Mouse (Mus musculus) thymus, adult 2 months (tissue): Measurements from ENCODE around the gene Fli1. TPM values are rescaled to one million over a fixed set of nuclear protein-coding genes. Genes with fewer than 3 reads are reported as not detected.

ENCODE experiments used
- DNase-seq: peaks from one replicate; pipeline ENCODE4 v3.0.0; 2021
- H3K27ac ChIP-seq: fragments of 200-500 bp; 2 replicates; pipeline ENCODE4 v1.5.1; 2012; ENCODE audit warnings: low read length, control low read depth; ENCODE audit not compliant: control insufficient read depth, insufficient read depth
- H3K27me3 ChIP-seq: fragments of 200-500 bp; 2 replicates; pipeline ENCODE4 v1.6.1; 2012; ENCODE audit warnings: mild to moderate bottlenecking, low read length, moderate library complexity, mixed read lengths; ENCODE audit not compliant: control insufficient read depth, insufficient read depth
- H3K36me3 ChIP-seq: fragments of 200-500 bp; 2 replicates; pipeline ENCODE4 v1.6.1; 2012; ENCODE audit warnings: mild to moderate bottlenecking, low read length, moderate library complexity; ENCODE audit not compliant: control insufficient read depth, insufficient read depth
- H3K4me1 ChIP-seq: fragments of 200-500 bp; replicated peaks from 2 replicates; pipeline ENCODE4 v1.6.1; 2012; ENCODE audit warnings: low read length; ENCODE audit not compliant: control insufficient read depth, insufficient read depth
- H3K4me3 ChIP-seq: fragments of 200-500 bp; 2 replicates; pipeline ENCODE4 v1.5.1; 2012; ENCODE audit warnings: mild to moderate bottlenecking, low read length, control low read depth, moderate library complexity; ENCODE audit not compliant: control insufficient read depth, insufficient read depth
- CTCF ChIP-seq: fragments of 200-500 bp; IDR thresholded peaks from 2 replicates; pipeline ENCODE4 v1.5.1; 2012; ENCODE audit warnings: mild to moderate bottlenecking, control low read depth, low read length, moderate library complexity, borderline replicate concordance; ENCODE audit not compliant: control insufficient read depth, poor library complexity, insufficient read depth; ENCODE audit errors: extremely low read depth
- POLR2A ChIP-seq: fragments of 200-500 bp; IDR thresholded peaks from 2 replicates; pipeline ENCODE4 v1.6.1; 2012; ENCODE audit warnings: mild to moderate bottlenecking, low read length, control low read depth, moderate library complexity; ENCODE audit not compliant: control insufficient read depth, poor library complexity, insufficient read depth; ENCODE audit errors: extremely low read depth
- WGBS: fragments of 180-500 bp; shearing (Covaris S2); methylation state at CpG from one replicate; pipeline ENCODE4 v1.1.7; 2018; 5-methylcytosine and 5-hydroxymethylcytosine counted together
- polyA plus RNA-seq: library from polyadenylated mRNA; depleted of rRNA; stranded (reverse); fragments of >200 nt; gene quantifications from 2 replicates; pipeline ENCODE4 v1.2.3, GENCODE M21; 2012

The Fli1 gene
- polyA plus RNA-seq, 1 experiment: 28.5 TPM

DNA sequence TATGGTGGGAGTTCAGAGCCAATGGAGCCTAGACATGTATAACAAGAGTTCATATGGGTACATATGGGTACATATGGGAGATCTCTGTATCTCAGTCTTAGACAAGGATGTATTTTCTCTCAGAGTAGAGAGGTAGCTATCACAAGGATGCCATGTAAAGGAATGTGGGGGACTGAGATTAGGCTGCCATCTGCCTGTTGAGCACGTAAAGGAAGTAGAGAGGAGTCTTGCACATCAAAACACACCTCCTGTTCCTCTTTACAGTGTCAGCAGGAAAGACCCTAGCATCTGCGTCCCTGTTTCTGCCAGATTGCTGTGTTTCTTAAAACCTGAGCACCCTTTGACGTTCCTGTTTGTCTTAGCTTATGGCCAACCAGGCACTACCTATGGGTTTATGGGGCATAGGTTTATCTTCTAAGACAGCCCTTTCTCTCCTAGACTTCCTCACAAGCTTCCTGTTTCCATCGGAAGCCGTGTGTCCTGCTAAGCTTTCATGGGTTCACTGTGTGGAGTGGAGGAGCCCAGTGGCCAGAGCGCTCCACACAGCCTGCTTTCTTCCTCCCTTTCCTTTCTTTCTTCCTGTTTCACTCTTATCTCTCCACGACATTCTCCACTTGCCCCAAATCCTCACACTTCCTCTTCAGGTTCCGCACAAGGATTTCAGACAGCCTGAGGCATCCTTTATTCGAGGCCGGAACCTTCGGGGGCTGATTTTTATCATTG is 39.4 kb upstream of the Fli1 start:
- Histone ChIP-seq H3K4me3 (no peak overlapping the region), H3K4me1 (peaks cover 7% of the 10 kb centered on the region), H3K36me3 (no peaks in the 10 kb centered on the region), H3K27me3 (no peaks in the 10 kb centered on the region; the same call in 1 of the 2 replicates), H3K27ac (no peak overlapping the region)
- 12% methylated on average over 11 of the region's 11 CpGs for WGBS
- TF ChIP-seq CTCF (no peak), POLR2A (no peak)
- DNase-seq: peak; percentile 30

DNA sequence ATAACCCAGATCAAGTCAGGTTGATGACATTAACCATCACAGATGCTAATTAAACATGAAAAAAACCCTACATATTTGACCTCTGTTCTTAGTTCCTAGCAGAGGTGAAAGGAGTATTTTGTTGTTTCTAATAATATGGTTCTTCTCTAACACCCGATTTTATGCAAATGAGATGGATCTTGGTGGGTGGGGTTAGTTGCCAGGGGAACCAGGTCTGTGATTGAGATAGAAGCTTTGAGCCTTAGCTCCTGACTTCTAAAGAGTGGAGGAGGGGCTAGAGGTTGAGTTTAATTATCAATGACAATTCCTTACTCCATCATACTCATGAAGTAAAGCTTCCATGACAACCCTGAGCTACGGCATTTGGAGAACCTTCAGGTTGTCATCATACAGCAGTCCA is 35.8 kb upstream of the Fli1 start:
- no peak for DNase-seq
- Histone ChIP-seq H3K36me3 (no peaks in the 10 kb centered on the region), H3K27ac (no peak overlapping the region), H3K4me3 (no peak overlapping the region), H3K27me3 (no peaks in the 10 kb centered on the region), H3K4me1 (peaks cover 7% of the 10 kb centered on the region)
- WGBS: 95% methylated on average over 2 of the region's 2 CpGs
- no peak for TF ChIP-seq POLR2A
- no peak for TF ChIP-seq CTCF

DNA sequence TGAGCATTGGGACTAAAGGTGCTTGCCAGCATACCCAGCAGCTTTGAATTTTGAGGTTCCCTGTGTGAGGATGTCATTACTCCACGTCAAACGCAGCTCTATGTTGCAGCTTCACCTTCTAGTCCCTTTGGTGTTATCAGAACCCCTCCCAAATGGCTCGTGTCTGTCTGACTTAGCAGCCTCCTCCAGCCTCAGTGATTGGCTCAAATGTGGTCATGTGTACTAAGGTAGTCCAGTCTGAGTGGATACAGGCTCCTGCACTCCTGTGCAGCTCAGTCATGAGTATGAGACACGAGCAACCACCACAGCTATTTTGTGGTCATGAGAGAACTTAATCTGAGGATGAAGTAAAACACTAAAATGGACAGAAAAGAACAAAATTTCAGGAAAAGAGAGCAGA is 31.0 kb upstream of the Fli1 start:
- H3K4me3 ChIP-seq: no peak overlapping the region
- H3K36me3 ChIP-seq: no peaks in the 10 kb centered on the region
- WGBS: 81% methylated on average over 4 of the region's 4 CpGs
- H3K4me1 ChIP-seq: peaks cover 2% of the 10 kb centered on the region; the same call in 1 of the 2 replicates
- no peak overlapping the region for H3K27ac ChIP-seq
- no peaks in the 10 kb centered on the region for H3K27me3 ChIP-seq
- TF ChIP-seq CTCF (no peak), POLR2A (no peak)
- DNase-seq: no peak

DNA sequence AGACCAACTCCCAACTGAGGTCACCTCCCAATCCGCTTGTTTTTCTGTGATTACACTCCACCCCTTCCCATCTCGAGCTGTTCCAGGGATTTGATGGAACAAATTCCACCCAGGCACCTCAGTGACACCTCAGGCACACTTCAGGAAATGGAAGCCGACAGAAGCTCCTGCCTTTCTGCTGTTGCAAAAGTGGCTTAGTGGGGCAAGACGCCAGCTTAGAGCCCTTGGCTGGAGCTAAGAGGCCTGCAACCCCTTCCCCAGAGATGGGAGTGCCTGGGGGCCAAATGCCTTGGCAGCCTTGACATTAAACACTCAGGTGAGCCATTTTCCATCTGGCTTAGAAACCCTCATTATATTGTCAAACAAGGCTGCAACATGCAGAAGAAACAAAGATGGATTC is 29.0 kb upstream of the Fli1 start:
- Histone ChIP-seq H3K27ac (no peak overlapping the region), H3K4me1 (peaks cover 2% of the 10 kb centered on the region; the same call in 1 of the 2 replicates), H3K36me3 (no peaks in the 10 kb centered on the region), H3K27me3 (no peaks in the 10 kb centered on the region), H3K4me3 (no peak overlapping the region)
- 90% methylated on average over 4 of the region's 4 CpGs for WGBS
- TF ChIP-seq CTCF (no peak), POLR2A (no peak)
- no peak for DNase-seq

DNA sequence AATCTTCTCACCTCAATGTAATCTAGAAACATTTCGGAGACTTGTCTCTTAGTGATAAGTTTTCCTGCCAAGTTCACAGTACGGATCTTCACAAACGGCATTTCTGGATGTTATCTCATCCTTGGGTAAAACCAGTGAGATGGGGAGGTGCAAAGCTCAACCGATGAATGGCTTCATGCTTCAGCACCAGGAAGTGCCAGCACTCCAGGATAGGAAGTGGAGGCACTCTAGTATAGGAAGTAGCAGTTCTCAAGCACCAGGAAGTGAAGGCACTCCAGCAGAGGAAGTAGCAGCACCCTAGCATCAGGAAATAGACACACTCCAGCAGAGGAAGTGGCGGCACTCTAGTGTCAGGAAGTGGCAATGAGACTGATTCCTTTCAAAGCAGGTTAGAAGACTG is 27.9 kb upstream of the Fli1 start:
- 70% methylated on average over 5 of the region's 5 CpGs for WGBS
- no peak for TF ChIP-seq POLR2A
- peaks cover 2% of the 10 kb centered on the region; the same call in 1 of the 2 replicates for H3K4me1 ChIP-seq
- H3K4me3 ChIP-seq: no peak overlapping the region
- DNase-seq: peak; percentile 47
- no peaks in the 10 kb centered on the region for H3K36me3 ChIP-seq
- H3K27ac ChIP-seq: no peak overlapping the region
- H3K27me3 ChIP-seq: no peaks in the 10 kb centered on the region

DNA sequence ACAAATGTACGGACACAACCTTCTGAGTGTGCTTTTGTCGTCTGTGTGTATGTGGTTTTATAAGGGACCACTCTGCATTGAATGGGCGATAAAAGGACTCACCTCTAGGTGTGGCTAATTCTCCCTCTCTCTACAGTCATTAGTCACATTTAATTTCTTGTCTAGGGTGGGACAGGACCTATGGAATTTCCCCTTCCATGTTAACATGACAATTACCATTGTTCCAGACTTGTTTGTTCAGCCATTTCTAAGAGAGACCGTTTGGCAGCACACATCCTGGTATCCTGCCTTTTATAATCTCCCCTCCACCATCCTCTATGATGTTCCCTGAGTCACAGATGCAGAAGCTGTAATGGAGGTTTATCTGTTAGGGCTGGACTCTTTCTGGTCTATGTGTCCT is 26.6 kb upstream of the Fli1 start:
- no peak for TF ChIP-seq POLR2A
- no peak for TF ChIP-seq CTCF
- DNase-seq: no peak
- no peak overlapping the region for H3K4me3 ChIP-seq
- WGBS: 94% methylated on average over 4 of the region's 4 CpGs
- peaks cover 2% of the 10 kb centered on the region; the same call in 1 of the 2 replicates for H3K4me1 ChIP-seq
- H3K27ac ChIP-seq: no peak overlapping the region
- no peaks in the 10 kb centered on the region for H3K36me3 ChIP-seq
- no peaks in the 10 kb centered on the region for H3K27me3 ChIP-seq

DNA sequence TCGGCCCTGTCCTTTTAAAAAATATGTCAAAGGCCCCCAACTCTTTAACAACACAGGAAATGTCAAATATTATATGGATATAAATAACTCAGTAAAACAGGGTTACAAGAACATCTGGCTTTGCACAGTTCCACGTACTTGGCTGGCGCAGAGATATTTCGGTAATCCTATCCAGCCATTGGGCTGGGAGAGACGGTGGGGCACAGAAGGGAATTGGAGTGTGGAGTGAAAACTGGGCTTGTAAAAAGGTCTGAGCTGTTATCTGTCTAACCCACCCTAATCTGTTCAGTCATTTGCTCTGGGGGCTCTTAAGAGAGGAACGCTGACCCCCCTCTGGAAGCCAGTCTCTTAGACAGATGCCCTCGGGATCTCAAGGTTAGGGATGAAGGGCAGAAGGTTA is 24.9 kb upstream of the Fli1 start:
- DNase-seq: no peak
- Histone ChIP-seq H3K36me3 (no peaks in the 10 kb centered on the region), H3K4me1 (peaks cover 5% of the 10 kb centered on the region), H3K4me3 (no peak overlapping the region), H3K27ac (no peak overlapping the region), H3K27me3 (no peaks in the 10 kb centered on the region)
- no peak for TF ChIP-seq POLR2A
- 85% methylated on average over 7 of the region's 7 CpGs for WGBS
